In the genomic region with DNA sequence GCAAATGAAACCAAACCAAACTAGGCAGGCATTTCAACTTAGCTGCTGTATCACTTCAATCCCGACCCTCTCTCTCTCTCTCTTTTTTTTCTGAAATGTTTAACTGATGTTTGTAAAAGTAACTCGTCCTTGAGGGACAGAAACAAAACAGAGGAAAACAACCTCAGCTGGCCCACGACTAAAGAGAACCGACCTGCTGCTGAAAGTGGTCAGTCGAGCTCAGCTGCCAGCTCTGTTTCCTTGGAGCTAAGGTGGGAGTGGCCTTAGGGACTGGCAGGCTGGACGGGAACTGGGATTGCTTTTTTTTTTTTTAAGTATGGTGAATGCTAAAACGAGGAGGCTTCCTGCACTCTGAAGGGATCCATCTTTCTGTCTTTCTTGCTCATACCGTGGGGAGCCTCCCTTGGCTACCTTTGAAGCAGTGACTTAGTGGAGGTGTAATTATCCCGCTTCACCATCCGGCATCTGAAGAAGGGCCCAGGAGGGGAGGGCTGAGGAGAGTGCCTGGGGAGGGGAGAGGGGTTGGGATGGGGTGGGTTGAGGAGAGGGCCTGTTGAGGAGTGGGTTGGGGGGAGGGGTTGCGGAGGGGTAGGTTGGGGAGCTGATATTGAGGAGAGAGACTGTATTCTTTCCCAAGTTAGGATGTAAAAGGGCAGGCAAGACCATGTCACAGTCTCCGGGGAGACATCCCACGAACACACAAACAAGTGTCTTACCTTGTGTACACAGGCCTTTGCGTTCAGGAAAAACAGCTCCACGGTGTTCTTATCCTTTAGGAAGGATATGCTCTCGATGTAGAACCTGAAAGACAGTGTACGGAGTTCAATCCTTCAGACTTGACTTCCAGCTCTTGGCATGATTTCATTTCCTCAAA, we compare ENCODE assay signal across 8 mouse cellular contexts.
DNase-seq lines count a peak whose midpoint lies in the region; ATAC-seq and TF ChIP-seq lines count a peak whose summit lies in the region.

No protein-coding gene starts in this region.

- TF ChIP-seq CTCF in hindbrain, postnatal 0 days (IDR thresholded peaks at IDR 0.05; ENCODE audit: low read depth) = no peak
- TF ChIP-seq CTCF in stomach, postnatal 0 days (IDR thresholded peaks at IDR 0.05; ENCODE audit: low read depth) = no peak

- peak overlapping the region; percentile 41 for H3K27ac ChIP-seq in embryonic facial prominence, embryonic 12.5 days
- peak overlapping the region; percentile 45; the same call in 1 of the 2 replicates for H3K27ac ChIP-seq in hindbrain, postnatal 0 days
- peak overlapping the region; percentile 51 for H3K27ac ChIP-seq in lung, embryonic 16.5 days (ENCODE audit: low read length)
- H3K27ac ChIP-seq in stomach, postnatal 0 days (replicated peaks) = peak overlapping the region; percentile 50; the same call in 1 of the 2 replicates

- no peaks in the 10 kb centered on the region for H3K27me3 ChIP-seq in embryonic facial prominence, embryonic 12.5 days
- H3K27me3 ChIP-seq in hindbrain, postnatal 0 days (ENCODE audit: insufficient read depth, low read length) = no peaks in the 10 kb centered on the region
- no peaks in the 10 kb centered on the region for H3K27me3 ChIP-seq in lung, embryonic 16.5 days (ENCODE audit: control insufficient read depth, insufficient read depth, low read depth, low read length)
- no peaks in the 10 kb centered on the region for H3K27me3 ChIP-seq in stomach, postnatal 0 days (ENCODE audit: control insufficient read depth, insufficient read depth, low read length)

- intact Hi-C loops in left cerebral cortex, postnatal 4 days (cut with DNase I) = no loop called here

- DNase-seq in left cerebral cortex, postnatal 4 days = peak; percentile 24
- no peak for DNase-seq in left cerebral cortex, adult 9 months (ENCODE audit: low spot score in 2 of 2)
- peak; percentile 69 for DNase-seq in hindbrain, postnatal 0 days (ENCODE audit: low spot score)
- peak; percentile 69 for DNase-seq in stomach, postnatal 0 days (ENCODE audit: low spot score)
- no peak for DNase-seq in layer of hippocampus, adult 9-11 months
- DNase-seq in layer of hippocampus, adult 18-20 months (ENCODE audit: low spot score in 2 of 2) = no peak

- no peak for ATAC-seq in embryonic facial prominence, embryonic 12.5 days (ENCODE audit: insufficient number of reproducible peaks, insufficient read depth, low FRiP score, low TSS enrichment)
- ATAC-seq in hindbrain, postnatal 0 days = peak; percentile 63; the same call in 1 of the 2 replicates
- ATAC-seq in lung, embryonic 16.5 days (ENCODE audit: low read depth) = peak; percentile 86; the same call in 1 of the 2 replicates
- ATAC-seq in stomach, postnatal 0 days (ENCODE audit: low FRiP score, low TSS enrichment) = peak; percentile 79

- no peak overlapping the region for H3K4me3 ChIP-seq in embryonic facial prominence, embryonic 12.5 days
- H3K4me3 ChIP-seq in hindbrain, postnatal 0 days (ENCODE audit: low read length) = no peak overlapping the region
- H3K4me3 ChIP-seq in lung, embryonic 16.5 days (ENCODE audit: low read length) = no peak overlapping the region
- no peak overlapping the region for H3K4me3 ChIP-seq in stomach, postnatal 0 days (ENCODE audit: low read depth, low read length)

- H3K9ac ChIP-seq in embryonic facial prominence, embryonic 12.5 days = no peak overlapping the region
- no peak overlapping the region for H3K9ac ChIP-seq in hindbrain, postnatal 0 days (replicated peaks; ENCODE audit: low read length)
- peak overlapping the region; percentile 13; the same call in 1 of the 2 replicates for H3K9ac ChIP-seq in lung, embryonic 16.5 days (ENCODE audit: low read length)
- H3K9ac ChIP-seq in stomach, postnatal 0 days (ENCODE audit: low read length) = no peak overlapping the region

- H3K36me3 ChIP-seq in embryonic facial prominence, embryonic 12.5 days = no peaks in the 10 kb centered on the region
- no peaks in the 10 kb centered on the region for H3K36me3 ChIP-seq in hindbrain, postnatal 0 days (ENCODE audit: insufficient read depth, low read length)
- no peaks in the 10 kb centered on the region for H3K36me3 ChIP-seq in lung, embryonic 16.5 days (ENCODE audit: control insufficient read depth, insufficient read depth, low read length)
- no peaks in the 10 kb centered on the region for H3K36me3 ChIP-seq in stomach, postnatal 0 days (ENCODE audit: control insufficient read depth, insufficient read depth, low read length)

- 13% methylated on average over 17 of the region's 17 CpGs for WGBS in embryonic facial prominence, embryonic 12.5 days
- WGBS in hindbrain, postnatal 0 days = 17% methylated on average over 17 of the region's 17 CpGs
- 21% methylated on average over 17 of the region's 17 CpGs for WGBS in lung, embryonic 16.5 days
- 32% methylated on average over 17 of the region's 17 CpGs for WGBS in stomach, postnatal 0 days

- H3K9me3 ChIP-seq in embryonic facial prominence, embryonic 12.5 days = no peaks in the 10 kb centered on the region
- H3K9me3 ChIP-seq in hindbrain, postnatal 0 days (ENCODE audit: low read length) = no peaks in the 10 kb centered on the region
- H3K9me3 ChIP-seq in lung, embryonic 16.5 days (ENCODE audit: control insufficient read depth, low read length) = no peaks in the 10 kb centered on the region
- H3K9me3 ChIP-seq in stomach, postnatal 0 days (ENCODE audit: control insufficient read depth, low read length) = no peaks in the 10 kb centered on the region

- peaks cover 34% of the 10 kb centered on the region for H3K4me1 ChIP-seq in embryonic facial prominence, embryonic 12.5 days
- peaks cover 10% of the 10 kb centered on the region; the same call in 1 of the 2 replicates for H3K4me1 ChIP-seq in hindbrain, postnatal 0 days (ENCODE audit: insufficient read depth, low read length)
- H3K4me1 ChIP-seq in lung, embryonic 16.5 days (replicated peaks; ENCODE audit: control insufficient read depth, insufficient read depth, low read length) = peaks cover 13% of the 10 kb centered on the region; the same call in 1 of the 2 replicates
- 0 out of 2 replicates have a peak, but pooled peaks cover 8% of the 10 kb centered on the region for H3K4me1 ChIP-seq in stomach, postnatal 0 days (replicated peaks; ENCODE audit: control insufficient read depth, insufficient read depth)

- no peak for TF ChIP-seq EP300 in stomach, postnatal 0 days (optimal IDR thresholded peaks at IDR 0.05)

- peak overlapping the region; percentile 7; the same call in 1 of the 2 replicates for H3K4me2 ChIP-seq in embryonic facial prominence, embryonic 12.5 days (replicated peaks)
- H3K4me2 ChIP-seq in hindbrain, postnatal 0 days (ENCODE audit: low read depth, low read length) = peak overlapping the region; percentile 14; the same call in 1 of the 2 replicates
- peak overlapping the region; percentile 33 for H3K4me2 ChIP-seq in lung, embryonic 16.5 days (ENCODE audit: low read depth, low read length)
- peak overlapping the region; percentile 31 for H3K4me2 ChIP-seq in stomach, postnatal 0 days (replicated peaks; ENCODE audit: low read depth)

Comparison
In these comparisons a context has a peak if more than half of its experiments do, and no peak if none do; other contexts are left out.
1. DNase-seq: peak in left cerebral cortex, postnatal 4 days (single experiment), hindbrain, postnatal 0 days (single experiment) and stomach, postnatal 0 days (single experiment); none in left cerebral cortex, adult 9 months (0 of 2), layer of hippocampus, adult 9-11 months (single experiment) and layer of hippocampus, adult 18-20 months (0 of 2).
2. Peak in every context shown above with its lines, with median percentiles within 50 percentile points of each other: H3K27ac ChIP-seq and H3K4me2 ChIP-seq.